Mouse (Mus musculus): Measurements from ENCODE around the gene Hdac10. TPM values are rescaled to one million over a fixed set of nuclear protein-coding genes. Genes with fewer than 3 reads are reported as not detected.

Hdac10 gene
- polyA plus RNA-seq, 1 experiment from 2014 or later = 24.3 TPM

Small RNA genes within 50 kb of the gene (microRNA-seq; reads per million reads assigned to microRNA genes)
- gene Mir7118 = not detected

Other genes with a start within 250 kb of the Hdac10 start
- not detected in 2 replicates for gene Ttll8, start 174.3 kb downstream of the Hdac10 start, polyA plus RNA-seq (2015; fragmentation: Nextera tagmentation; extraction: Ambion mirVana)
- gene Mlc1, start 149.7 kb downstream of the Hdac10 start, polyA plus RNA-seq (2015; fragmentation: Nextera tagmentation; extraction: Ambion mirVana) = 0.25 TPM in 2 replicates
- gene Mov10l1, start 145.8 kb downstream of the Hdac10 start, polyA plus RNA-seq (2015; fragmentation: Nextera tagmentation; extraction: Ambion mirVana) = 1.7 and 2.2 TPM in 2 replicates
- 0.10 and 0.24 TPM in 2 replicates for gene Panx2, start 69.0 kb downstream of the Hdac10 start, polyA plus RNA-seq (2015; fragmentation: Nextera tagmentation; extraction: Ambion mirVana)
- gene Trabd, start 53.6 kb downstream of the Hdac10 start, polyA plus RNA-seq (2015; fragmentation: Nextera tagmentation; extraction: Ambion mirVana) = 48.7 and 53.6 TPM in 2 replicates
- gene Selenoo, start 39.6 kb downstream of the Hdac10 start, polyA plus RNA-seq (2015; fragmentation: Nextera tagmentation; extraction: Ambion mirVana) = 16.5 and 17.6 TPM in 2 replicates
- gene Tubgcp6, start 5.6 kb downstream of the Hdac10 start, polyA plus RNA-seq (2015; fragmentation: Nextera tagmentation; extraction: Ambion mirVana) = 14.5 and 15.4 TPM in 2 replicates
- 12.5 and 13.4 TPM in 2 replicates for gene Mapk12, start 12.0 kb upstream of the Hdac10 start, polyA plus RNA-seq (2015; fragmentation: Nextera tagmentation; extraction: Ambion mirVana)
- 10.0 and 12.6 TPM in 2 replicates for gene Mapk11, start 20.9 kb upstream of the Hdac10 start, polyA plus RNA-seq (2015; fragmentation: Nextera tagmentation; extraction: Ambion mirVana)
- 123 and 128 TPM in 2 replicates for gene Plxnb2, start 52.1 kb upstream of the Hdac10 start, polyA plus RNA-seq (2015; fragmentation: Nextera tagmentation; extraction: Ambion mirVana)
- 11.0 and 11.8 TPM in 2 replicates for gene Dennd6b, start 67.8 kb upstream of the Hdac10 start, polyA plus RNA-seq (2015; fragmentation: Nextera tagmentation; extraction: Ambion mirVana)
- 24.5 and 28.5 TPM in 2 replicates for gene Ppp6r2, start 82.9 kb upstream of the Hdac10 start, polyA plus RNA-seq (2015; fragmentation: Nextera tagmentation; extraction: Ambion mirVana)
- gene Sbf1, start 186.6 kb upstream of the Hdac10 start, polyA plus RNA-seq (2015; fragmentation: Nextera tagmentation; extraction: Ambion mirVana) = 50.3 and 53.7 TPM in 2 replicates
- 0.45 and 0.69 TPM in 2 replicates for gene Adm2, start 194.0 kb upstream of the Hdac10 start, polyA plus RNA-seq (2015; fragmentation: Nextera tagmentation; extraction: Ambion mirVana)
- not detected in 2 replicates for gene Miox, start 205.7 kb upstream of the Hdac10 start, polyA plus RNA-seq (2015; fragmentation: Nextera tagmentation; extraction: Ambion mirVana)
- 70.7 and 74.4 TPM in 2 replicates for gene Lmf2, start 227.0 kb upstream of the Hdac10 start, polyA plus RNA-seq (2015; fragmentation: Nextera tagmentation; extraction: Ambion mirVana)
- 160 and 168 TPM in 2 replicates for gene Ncaph2, start 227.0 kb upstream of the Hdac10 start, polyA plus RNA-seq (2015; fragmentation: Nextera tagmentation; extraction: Ambion mirVana)
- 5.6 and 5.9 TPM in 2 replicates for gene Sco2, start 245.1 kb upstream of the Hdac10 start, polyA plus RNA-seq (2015; fragmentation: Nextera tagmentation; extraction: Ambion mirVana)
- gene Tymp, start 248.3 kb upstream of the Hdac10 start, polyA plus RNA-seq (2015; fragmentation: Nextera tagmentation; extraction: Ambion mirVana) = 1.1 and 1.7 TPM in 2 replicates

Measured in lung, embryonic 15.5 days (tissue).